Mouse (Mus musculus) left cerebral cortex, adult 2 months (tissue): ENCODE results near the gene Itga6. TPM values are rescaled to one million over a fixed set of nuclear protein-coding genes. Genes with fewer than 3 reads are reported as not detected.
"Not testable (repeated sequence)": the region's sequence is repeated elsewhere in the genome, so short reads cannot be mapped to it uniquely, and the experiment has no call there.

ENCODE experiments used
- DNase-seq, 2 experiments: peaks; one replicate each; pipeline ENCODE4 v3.0.0; 2021 to 2022; ENCODE audit warnings: low spot score in 2 of 2, mixed read lengths in 1 of 2; ENCODE audit errors: extremely low spot score in 1 of 2
- H3K27ac ChIP-seq: fragments of 200-600 bp; 2 replicates; pipeline ENCODE4 v1.8.1; 2022
- H3K4me3 ChIP-seq: fragments of 200-600 bp; 2 replicates; pipeline ENCODE4 v1.8.1; 2022
- CTCF ChIP-seq: fragments of 200-600 bp; IDR thresholded peaks from 2 replicates; pipeline ENCODE4 v1.8.1; 2022; ENCODE audit warnings: antibody characterized with exemption, mild to moderate bottlenecking, moderate library complexity
- intact Hi-C: fragments of 180-260 bp; cut with DNase I; formaldehyde crosslinking; loops from one replicate; pipeline ENCODE4 v1.15.1; 2025
- long read RNA-seq, 2 experiments: library from polyadenylated mRNA; stranded (forward); transcript quantifications; one replicate each; pipeline ENCODE4 v2.0.0; 2021; ENCODE audit warnings: borderline mapping rate in 2 of 2
- total RNA-seq, 2 experiments: library from RNA; stranded (reverse); gene quantifications; 2 replicates each; pipeline ENCODE4 v1.2.3; 2021

The Itga6 gene
- 10 to 100 TPM; 26.1 to 27.6 TPM for total RNA-seq
- long read RNA-seq, experiment 1, full-length matches to known transcripts: 9 of 22 reads
- long read RNA-seq, experiment 1, partial matches to known transcripts: 11 of 22 reads
- long read RNA-seq, experiment 1, other reads (novel, unspliced or antisense): 2 of 22 reads
- long read RNA-seq, experiment 2, full-length matches to known transcripts: 16 of 35 reads
- long read RNA-seq, experiment 2, partial matches to known transcripts: 16 of 35 reads
- long read RNA-seq, experiment 2, other reads (novel, unspliced or antisense): 3 of 35 reads

GRCm38 (mm10) chr2:71745610-71746374 lies at the start of gene Itga6:
Gene Itga6 (plus strand): TSS chr2:71745616.
- Histone ChIP-seq H3K27ac (0 out of 2 replicates have a peak within 1 kb of the TSS, but pooled peaks have one; percentile 1), H3K4me3 (no peak within 1 kb of the TSS)
- no peak for TF ChIP-seq CTCF
- intact Hi-C loops: no loop called here
- DNase-seq: no peak

GRCm38 (mm10) chr2:71696776-71697175 lies 48.6 kb upstream of the Itga6 start:
- intact Hi-C loops: no loop called here
- TF ChIP-seq CTCF: no peak
- H3K27ac ChIP-seq: no peak overlapping the region
- H3K4me3 ChIP-seq: no peak overlapping the region
- no peak for DNase-seq

DNA sequence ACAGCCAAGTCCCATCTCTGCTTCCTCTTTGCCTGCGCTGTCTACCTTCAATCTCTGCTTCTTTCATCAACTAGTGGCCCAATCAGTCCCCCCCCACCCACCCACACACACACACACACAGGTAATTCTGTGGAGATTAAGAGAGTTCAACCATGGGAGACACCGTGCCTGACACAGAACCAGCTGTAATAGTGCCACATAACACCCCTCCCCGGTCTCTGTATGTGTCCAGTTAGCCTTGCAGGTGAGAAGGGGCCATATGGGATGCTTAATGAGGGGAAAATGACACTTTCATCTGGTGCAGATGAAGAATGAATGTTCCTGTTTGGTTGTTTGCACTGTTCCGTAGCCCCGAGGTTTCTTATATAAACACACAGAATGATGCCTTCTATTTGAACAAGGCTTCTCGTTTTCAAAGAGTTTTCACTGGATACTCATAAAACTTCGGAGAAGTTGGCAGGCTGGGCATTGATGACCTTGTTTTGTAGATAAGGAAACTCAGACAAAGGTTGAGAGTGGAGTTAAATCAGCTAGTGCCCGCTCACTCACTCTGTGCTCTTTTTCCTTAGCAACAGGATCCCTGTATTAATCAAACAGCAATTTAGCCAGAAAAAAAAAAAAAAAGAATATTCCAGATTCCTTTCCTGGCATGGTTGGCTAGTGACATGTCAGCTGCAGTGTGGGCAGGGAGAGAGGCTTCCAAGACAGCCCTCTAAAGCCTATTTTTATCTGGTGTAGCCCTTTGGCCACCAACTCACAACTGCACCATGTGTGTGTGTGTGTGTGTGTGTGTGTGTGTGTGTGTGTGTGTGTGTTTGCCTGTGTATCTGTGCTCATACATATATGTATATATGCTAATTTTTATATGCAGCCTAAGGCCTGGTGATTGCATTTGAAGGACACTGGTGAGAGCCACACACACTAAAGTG lies 47.7 kb upstream of the Itga6 start:
- no peak overlapping the region for H3K27ac ChIP-seq
- H3K4me3 ChIP-seq: no peak overlapping the region
- TF ChIP-seq CTCF: no peak
- DNase-seq: no peak
- intact Hi-C loops: no loop called here

DNA sequence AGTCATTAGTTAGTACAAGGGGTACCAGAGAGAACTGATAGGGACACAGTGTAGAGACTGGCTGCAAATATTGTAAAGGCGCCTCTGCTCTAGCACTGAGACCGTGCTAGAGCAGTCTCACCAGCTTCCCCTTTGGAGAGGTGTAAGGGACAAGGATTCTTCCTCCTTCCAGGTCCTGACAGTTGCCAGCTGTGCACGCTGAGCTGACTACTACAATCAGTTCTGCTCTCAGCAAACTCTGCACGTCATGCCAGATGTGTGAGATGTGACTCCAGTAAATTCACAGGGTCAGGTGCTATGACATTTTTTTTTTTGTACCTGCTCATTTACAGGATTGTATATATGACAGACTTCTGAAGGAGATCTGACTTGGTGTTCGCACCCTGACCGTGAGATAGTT lies 47.0 kb upstream of the Itga6 start:
- intact Hi-C loops: no loop called here
- Histone ChIP-seq H3K4me3 (no peak overlapping the region), H3K27ac (no peak overlapping the region)
- TF ChIP-seq CTCF: no peak
- no peak for DNase-seq

DNA sequence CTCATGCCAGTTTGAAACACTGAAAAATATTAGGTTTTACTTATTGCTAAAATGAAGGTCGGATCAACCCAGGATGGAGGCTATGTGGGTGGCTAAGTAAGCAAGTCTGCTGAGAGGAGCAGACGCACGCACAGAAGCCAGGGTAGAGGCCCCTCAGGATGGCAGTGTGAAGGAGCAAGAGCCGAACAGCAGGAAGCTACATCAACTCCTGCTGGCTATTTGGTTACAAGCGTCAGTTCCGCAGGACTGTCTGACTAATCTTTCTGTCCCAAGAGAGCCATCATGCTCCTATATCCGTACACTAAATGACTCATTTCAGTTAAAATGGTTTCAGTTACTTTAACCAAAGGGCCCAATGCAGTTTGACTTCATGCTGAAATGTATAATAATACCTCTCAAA lies 46.5 kb upstream of the Itga6 start:
- intact Hi-C loops: no loop called here
- no peak for TF ChIP-seq CTCF
- DNase-seq: no peak
- Histone ChIP-seq H3K27ac (no peak overlapping the region), H3K4me3 (no peak overlapping the region)

DNA sequence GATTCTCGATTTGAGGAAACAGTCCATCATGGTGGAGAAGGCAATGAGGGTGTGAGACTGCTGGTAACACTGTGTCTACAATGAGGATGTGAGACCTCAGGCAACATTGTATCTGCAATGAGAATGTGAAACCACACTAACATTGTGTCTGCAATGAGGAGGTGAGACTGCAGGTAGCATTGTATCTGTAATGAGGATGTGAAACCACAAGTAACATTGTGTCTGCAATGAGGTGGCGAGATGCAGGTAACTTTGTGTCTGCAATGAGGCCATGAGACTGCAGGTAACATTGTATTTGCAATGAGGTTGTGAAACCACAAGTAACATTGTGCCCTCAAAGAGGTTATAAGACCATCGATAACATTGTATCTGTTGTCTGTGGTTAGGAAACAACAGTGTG lies 44.1 kb upstream of the Itga6 start:
- no peak for TF ChIP-seq CTCF
- H3K4me3 ChIP-seq: no peak overlapping the region
- no peak overlapping the region for H3K27ac ChIP-seq
- intact Hi-C loops: no loop called here
- no peak for DNase-seq

DNA sequence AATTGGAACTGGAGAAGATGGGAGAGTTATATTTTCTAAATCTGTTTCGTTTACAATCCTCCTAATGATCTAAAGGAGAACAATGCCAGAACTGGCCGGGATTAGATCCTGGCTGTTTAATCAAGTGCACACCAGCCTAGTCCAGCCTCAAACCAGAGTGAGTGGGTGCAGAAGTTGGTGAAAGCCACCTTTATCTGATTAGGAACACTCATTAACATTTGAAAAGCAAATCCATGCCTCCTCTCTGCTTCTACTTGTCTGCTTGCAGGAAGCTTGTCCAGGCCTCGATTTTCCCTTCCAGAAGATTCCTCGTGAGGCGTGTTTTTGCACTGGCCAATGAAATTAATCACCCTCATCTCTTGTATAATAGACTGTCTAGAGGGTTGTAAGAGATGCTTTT lies 41.1 kb upstream of the Itga6 start:
- Histone ChIP-seq H3K4me3 (no peak overlapping the region), H3K27ac (no peak overlapping the region)
- no peak for TF ChIP-seq CTCF
- intact Hi-C loops: no loop called here
- no peak for DNase-seq

- no peak overlapping the region for H3K27ac ChIP-seq
- no peak overlapping the region for H3K4me3 ChIP-seq
- intact Hi-C loops: no loop called here
- no peak for DNase-seq
- no peak for TF ChIP-seq CTCF
Measured at GRCm38 (mm10) chr2:71708886-71709285, 36.5 kb upstream of the Itga6 start.

DNA sequence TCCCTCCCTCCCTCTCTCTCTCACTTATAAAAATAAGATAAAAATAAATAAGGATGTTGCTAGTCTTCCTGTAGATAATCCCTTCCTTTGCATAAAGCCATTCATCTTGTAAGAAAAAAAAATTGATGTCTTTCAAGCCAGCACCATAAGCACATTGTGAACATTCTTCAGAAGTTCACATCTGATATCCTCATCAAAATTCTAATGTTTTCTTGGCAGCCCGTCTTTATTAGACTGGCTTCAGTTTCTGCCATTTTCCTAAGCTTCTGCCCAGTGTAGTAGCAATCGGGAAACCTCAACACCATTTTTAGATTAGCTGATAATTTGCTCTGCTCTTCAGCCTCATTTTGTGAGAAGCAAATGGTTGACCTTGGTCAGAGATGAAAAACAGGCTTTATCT lies 33.8 kb upstream of the Itga6 start:
- no peak overlapping the region for H3K4me3 ChIP-seq
- no peak for DNase-seq
- H3K27ac ChIP-seq: no peak overlapping the region
- no peak for TF ChIP-seq CTCF
- intact Hi-C loops: loop anchor here (5.0 kb wide), 1 partner anchor 91 kb away; no protein-coding TSS in a partner anchor

DNA sequence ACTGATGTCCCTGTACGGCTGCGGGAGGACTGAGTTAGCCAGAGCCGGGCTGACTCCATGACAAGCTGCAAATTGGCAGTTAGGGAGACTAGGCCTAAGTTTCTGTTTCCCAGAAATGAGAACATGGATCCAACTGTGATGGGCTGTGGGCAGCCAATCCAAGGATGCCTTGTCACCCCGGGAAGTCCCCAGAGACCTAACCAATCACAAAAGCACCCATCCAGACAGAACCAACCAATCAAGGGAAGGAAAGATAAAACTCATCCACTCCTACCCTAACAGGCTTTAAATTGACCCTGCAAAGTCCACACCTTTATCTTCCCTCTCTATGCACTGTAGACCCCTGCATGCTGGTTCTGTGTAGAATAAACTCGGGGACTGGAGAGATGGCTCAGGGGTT lies 31.0 kb upstream of the Itga6 start:
- no peak overlapping the region for H3K4me3 ChIP-seq
- TF ChIP-seq CTCF: no peak

GRCm38 (mm10) chr2:71719005-71719386 lies 26.4 kb upstream of the Itga6 start:
- no peak for TF ChIP-seq CTCF
- Histone ChIP-seq H3K4me3 (no peak overlapping the region), H3K27ac (no peak overlapping the region)
- no peak for DNase-seq
- intact Hi-C loops: no loop called here

More for the DNA sequence above, 31.0 kb upstream of the Itga6 start:
- intact Hi-C loops: loop anchor here (5.0 kb wide), 1 partner anchor 88 kb away; no protein-coding TSS in a partner anchor
- no peak overlapping the region for H3K27ac ChIP-seq
- no peak for DNase-seq

DNA sequence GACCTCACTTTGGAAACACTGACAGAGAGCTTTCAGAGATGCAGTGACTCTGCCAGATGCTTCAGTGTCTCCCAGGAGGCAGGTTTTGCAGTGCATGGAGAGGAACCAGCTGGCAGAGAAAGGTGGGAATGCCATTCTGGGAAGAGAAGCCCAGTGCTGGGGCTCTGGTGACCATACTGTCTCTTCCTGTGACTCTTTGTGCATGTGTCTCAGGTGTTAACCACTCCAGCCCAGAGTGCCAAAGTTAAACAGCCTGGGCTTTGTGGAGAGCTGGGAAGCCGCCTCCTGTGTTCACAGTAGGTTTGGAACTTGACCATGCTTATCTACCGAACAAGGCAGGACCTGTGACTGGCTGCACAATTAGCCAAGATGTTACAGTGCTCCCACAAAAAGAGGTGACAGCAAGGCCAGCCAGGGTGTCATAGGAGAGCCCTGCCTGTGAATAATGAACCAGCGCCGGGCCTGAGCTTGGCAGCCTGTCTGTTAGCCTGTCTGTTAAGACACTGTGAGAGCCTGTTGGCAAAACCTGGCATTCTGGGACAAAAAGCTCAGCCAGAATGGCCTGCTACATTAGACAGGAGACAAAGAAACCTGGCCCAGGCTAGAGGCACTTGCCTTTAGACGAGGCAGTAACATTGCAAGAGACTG lies 25.9 kb upstream of the Itga6 start:
- no peak for TF ChIP-seq CTCF
- no peak overlapping the region for H3K4me3 ChIP-seq
- no peak overlapping the region for H3K27ac ChIP-seq
- no peak for DNase-seq
- intact Hi-C loops: no loop called here

DNA sequence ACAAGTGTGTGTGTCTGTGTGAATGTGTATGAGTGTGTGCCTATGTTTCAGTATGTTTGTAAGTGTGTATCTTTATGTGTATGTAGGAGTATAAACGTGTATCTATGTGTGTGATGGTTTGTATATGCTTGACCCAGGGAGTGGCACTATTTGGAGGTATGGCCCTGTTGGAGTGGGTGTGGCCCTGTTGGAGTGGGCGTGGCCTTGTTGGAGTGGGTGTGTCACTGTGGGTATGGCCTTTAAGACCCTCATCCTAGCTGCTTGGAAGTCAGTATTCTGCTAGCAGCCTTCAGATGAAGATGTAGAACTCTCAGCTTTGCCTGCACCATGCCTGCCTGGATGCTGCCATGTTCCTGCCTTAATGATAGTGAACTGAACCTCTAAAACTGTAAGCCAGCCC lies 24.9 kb upstream of the Itga6 start:
- intact Hi-C loops, H3K4me3 ChIP-seq, DNase-seq, H3K27ac ChIP-seq: not testable (repeated sequence)
